Mouse (Mus musculus): Measurements from ENCODE around the gene Slc39a7.

Gene Slc39a7

GRCm38 (mm10) chr17:34031465-34032173 is at the start of gene Slc39a7, which contains the start of gene Rxrb:
Gene Slc39a7, minus strand, starts transcription at chr17:34031682.
Gene Rxrb, plus strand, starts transcription at chr17:34031812.
- peak; percentile 95 for DNase-seq (ENCODE audit: low read depth, low spot score)

- DNase-seq (ENCODE audit: low read depth, low spot score) = peak; percentile 75
Observed at GRCm38 (mm10) chr17:34079621-34080020, 48.1 kb upstream of the Slc39a7 start.

DNA sequence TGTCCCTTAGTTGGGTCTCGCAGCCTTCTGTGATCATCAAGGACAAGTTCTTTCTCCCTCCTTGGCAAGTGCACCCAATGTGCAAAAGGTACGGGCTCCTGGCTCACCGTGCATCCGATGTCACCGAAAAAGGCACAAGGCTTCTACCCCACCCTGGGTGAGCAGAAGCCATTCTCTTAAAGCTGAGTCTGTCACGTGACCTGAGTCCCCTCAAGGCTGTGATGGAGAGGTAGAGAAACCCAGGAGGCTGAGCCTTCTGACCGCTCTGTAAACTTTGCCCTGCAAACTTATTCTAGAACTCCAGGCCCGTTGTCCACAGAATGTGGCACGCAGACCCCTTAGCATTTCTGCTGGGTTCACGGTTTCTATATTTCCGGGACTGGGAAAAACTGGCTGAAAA is 47.5 kb upstream of the Slc39a7 start:
- DNase-seq (ENCODE audit: low read depth, low spot score) = no peak

DNA sequence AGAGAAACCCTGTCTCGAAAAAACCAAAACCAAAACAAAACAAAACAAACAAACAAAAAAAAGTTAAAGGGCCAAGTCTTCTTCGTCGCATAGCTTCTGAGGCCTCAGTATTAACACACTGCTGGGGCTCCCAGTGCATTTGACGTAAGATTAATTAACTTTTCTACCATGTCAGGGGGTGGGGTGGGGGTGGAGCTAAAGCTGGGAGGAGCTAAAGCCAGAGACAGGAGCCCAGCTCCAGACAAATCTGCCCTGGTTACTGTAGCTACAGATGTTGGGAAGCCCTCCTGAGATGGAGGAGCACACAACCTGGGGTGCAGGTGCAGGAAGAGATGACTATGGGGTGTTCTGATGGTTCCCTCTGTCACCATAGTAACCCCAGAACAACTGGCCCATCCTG is 46.7 kb upstream of the Slc39a7 start:
- DNase-seq (ENCODE audit: low read depth, low spot score) = no peak

DNA sequence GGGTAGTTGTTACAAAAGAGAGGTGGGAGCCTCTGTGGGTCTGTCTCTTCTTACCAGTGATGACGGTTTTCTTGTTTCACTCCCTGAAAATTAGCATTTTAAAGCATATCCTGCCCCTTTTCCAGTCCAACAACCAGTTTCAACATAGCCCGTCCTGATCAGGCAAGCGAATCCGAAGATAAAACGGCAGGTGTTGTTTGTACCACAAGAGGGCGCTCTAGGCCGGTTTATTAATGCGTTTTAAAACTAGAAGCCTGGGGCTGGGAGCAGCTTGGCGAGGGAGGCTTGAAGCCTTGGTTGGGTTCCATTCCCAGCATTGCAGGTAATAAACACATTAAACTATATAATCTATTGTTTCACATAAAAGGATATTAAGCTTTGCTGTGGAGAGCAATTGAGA is 46.1 kb upstream of the Slc39a7 start:
- peak; percentile 39 for DNase-seq (ENCODE audit: low read depth, low spot score)

DNA sequence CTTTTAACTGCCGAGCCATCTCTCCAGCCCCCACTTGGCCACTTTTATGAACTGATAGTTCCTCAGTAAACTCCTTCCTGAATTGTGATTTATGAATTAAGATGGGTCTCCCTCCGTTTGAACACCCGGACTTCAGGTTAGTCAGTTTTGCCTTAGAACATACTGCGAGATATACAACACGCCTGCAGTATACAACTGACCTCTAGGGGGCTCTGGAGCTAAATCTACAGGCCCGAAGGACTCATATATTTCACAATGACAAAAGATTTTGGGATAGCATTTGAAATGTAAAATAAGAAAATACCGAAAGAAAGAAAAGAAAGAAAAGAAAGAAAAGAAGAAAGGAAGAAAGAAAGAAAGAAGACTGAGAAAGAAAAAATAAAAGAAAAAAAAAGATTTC is 43.8 kb upstream of the Slc39a7 start:
- DNase-seq (ENCODE audit: low read depth, low spot score) = peak; percentile 21

DNA sequence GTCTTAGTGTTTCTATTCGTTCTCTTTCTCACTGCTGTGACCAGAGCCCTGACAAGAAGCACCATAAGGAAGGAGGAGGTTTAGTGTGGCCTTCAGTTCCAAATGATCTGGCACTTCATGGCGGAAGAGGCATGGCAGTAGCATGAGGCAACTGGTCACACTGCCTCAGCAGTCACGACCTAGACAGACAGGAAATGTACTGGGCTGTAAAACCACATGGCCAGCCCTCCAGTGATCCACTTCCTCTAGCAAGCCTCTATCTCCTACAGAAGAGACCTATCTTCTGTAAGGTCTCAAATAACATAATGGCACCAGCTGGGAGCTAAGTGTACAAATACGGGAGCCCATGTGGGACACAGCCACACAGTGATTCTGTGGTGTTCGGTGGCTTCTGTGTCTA is 40.6 kb upstream of the Slc39a7 start:
- no peak for DNase-seq (ENCODE audit: low read depth, low spot score)

DNA sequence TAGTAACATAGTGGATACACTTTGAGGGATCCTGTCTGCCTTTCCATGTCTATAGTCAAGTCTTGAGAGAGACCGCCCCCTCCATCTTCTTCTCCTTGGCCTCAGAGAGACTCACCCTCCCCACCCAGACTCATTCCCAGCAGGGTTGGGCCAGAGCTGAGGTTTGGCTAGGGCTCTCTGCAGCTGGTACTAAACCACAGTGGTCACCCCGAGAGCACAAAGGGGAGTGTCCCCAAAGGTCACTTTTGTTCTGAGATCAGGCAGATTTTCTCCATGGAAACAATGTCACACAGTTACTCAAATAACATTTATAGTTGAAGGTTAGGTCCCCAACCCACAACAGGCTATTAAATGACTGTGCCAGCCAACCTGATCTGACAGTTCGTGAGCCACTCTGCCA is 37.4 kb upstream of the Slc39a7 start:
- no peak for DNase-seq (ENCODE audit: low read depth, low spot score)

DNA sequence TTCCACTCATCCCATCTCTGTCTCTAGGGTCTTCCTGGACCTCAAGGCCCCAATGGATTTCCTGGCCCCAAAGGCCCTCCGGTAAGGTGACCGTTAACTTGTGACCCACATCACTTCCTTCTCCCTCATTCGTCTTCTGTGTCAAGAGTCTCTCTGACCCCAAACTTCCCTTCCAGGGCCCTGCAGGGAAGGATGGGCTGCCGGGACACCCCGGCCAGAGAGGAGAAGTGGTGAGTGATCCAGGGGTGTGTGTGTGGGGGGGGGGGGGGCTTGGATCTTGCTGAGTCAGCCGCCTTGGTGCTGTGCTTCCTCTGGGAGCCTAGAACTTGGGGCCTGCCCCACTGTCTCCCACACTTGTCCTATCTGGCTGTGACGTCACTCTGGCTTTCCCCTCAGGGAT is 25.7 kb upstream of the Slc39a7 start:
- DNase-seq (ENCODE audit: low read depth, low spot score) = no peak

- DNase-seq (ENCODE audit: low read depth, low spot score) = no peak
Observed at GRCm38 (mm10) chr17:34047404-34048050, 16.0 kb upstream of the Slc39a7 start.

DNA sequence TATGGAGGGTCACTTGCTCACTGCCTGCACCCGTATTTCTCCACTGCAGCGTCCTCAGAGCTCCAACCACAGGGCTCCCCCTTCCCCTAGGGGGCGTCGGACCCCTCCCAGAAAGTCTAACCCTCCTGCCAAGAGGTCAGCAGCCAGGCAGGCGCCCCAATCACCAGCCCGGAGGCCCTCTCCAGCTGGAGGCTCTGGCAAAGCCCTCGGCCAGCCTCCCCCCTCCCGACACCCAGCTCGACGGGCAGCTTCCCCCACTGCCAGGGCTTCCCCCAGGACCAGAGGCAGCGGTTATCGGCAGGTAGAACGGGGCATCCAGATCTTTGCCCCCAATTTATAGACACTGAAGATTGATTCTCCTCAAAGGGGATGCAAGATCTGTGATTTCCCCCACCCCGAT is 14.5 kb upstream of the Slc39a7 start:
- no peak for DNase-seq (ENCODE audit: low read depth, low spot score)

- DNase-seq (ENCODE audit: low read depth, low spot score) = no peak
Observed at GRCm38 (mm10) chr17:34039562-34040450, 8.3 kb upstream of the Slc39a7 start.

- no peak for DNase-seq (ENCODE audit: low read depth, low spot score)
Observed at GRCm38 (mm10) chr17:34038878-34039561, 7.5 kb upstream of the Slc39a7 start, which contains the start of gene Col11a2. Gene Col11a2, plus strand, starts transcription at chr17:34039437.

- DNase-seq (ENCODE audit: low read depth, low spot score) = no peak
Observed at GRCm38 (mm10) chr17:34038440-34038839, 7.0 kb upstream of the Slc39a7 start.

GRCm38 (mm10) chr17:34037241-34037640 is 5.8 kb upstream of the Slc39a7 start:
- no peak for DNase-seq (ENCODE audit: low read depth, low spot score)

GRCm38 (mm10) chr17:34036647-34037046 is 5.2 kb upstream of the Slc39a7 start:
- no peak for DNase-seq (ENCODE audit: low read depth, low spot score)

GRCm38 (mm10) chr17:34035517-34035916 is 4.0 kb upstream of the Slc39a7 start:
- no peak for DNase-seq (ENCODE audit: low read depth, low spot score)

GRCm38 (mm10) chr17:34034064-34034463 is 2.6 kb upstream of the Slc39a7 start:
- no peak for DNase-seq (ENCODE audit: low read depth, low spot score)

DNA sequence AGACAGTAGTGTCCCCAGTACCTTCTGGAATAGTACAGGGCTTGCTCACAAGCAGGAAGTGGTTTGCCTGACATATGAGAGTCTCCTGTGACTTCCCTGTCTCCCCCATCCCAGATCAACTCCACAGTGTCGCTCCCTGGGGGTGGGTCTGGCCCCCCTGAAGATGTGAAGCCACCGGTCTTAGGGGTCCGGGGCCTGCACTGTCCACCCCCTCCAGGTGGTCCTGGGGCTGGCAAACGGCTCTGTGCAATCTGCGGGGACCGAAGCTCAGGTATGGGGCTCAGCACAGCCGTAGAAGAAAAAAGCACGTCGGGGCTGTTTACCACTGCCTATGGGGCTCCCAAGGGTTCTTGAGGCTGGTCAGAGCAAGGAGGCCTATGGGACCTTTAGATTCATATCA is 2.0 kb upstream of the Slc39a7 start:
- DNase-seq (ENCODE audit: low read depth, low spot score) = no peak

- DNase-seq (ENCODE audit: low read depth, low spot score) = no peak
Observed at GRCm38 (mm10) chr17:34032806-34033205, 1.3 kb upstream of the Slc39a7 start.

GRCm38 (mm10) chr17:34032174-34032632 is 721 bp upstream of the Slc39a7 start:
- DNase-seq (ENCODE audit: low read depth, low spot score) = no peak

Measured in telencephalon, adult 2 months (tissue).